Mouse (Mus musculus): Measurements from ENCODE around the gene Kif16b.

DNA sequence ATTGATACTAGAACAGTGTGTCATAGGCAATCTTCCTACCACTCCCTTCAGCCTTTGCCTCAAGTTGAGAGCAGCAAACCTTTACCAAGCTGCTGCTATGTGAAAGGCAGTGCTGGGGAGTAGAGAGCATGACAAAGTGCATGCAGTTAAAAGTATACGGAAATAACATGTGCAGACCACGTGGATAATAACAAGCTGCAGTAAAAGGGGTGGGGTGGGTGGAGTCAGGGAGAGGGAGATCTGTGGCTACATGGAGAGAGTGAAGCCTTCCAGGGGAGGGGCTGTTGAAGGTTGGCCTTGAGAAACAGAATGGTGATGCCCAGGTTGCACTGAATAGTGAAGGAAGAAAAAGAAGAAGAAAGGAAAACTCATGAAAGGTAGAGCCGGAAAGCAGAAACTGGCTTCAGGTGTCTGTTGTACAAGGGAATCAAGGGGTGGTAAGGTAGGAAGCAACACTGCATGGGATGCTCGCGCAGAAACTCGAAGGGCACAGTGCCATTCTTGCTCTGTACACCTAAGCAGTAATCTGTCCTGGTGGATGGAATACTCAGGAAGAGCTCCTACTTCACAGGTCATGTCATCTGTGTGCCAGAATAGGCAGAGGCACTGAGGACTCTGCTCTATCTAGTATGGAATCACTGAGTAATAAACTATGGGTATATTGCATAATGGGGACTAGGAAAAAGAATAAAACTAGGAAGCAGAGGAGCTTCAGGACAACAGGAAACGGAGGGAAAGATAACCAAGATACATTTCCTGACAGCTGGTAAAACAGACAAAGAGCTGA, 176.9 kb downstream of the Kif16b start:
- TF ChIP-seq CTCF (IDR thresholded peaks at IDR 0.05; ENCODE audit: low read depth, low read length) (no peak), POLR2A (IDR thresholded peaks at IDR 0.05; ENCODE audit: borderline replicate concordance, low read depth, low read length) (no peak)

Measured in bone marrow macrophage, adult 2 months (primary cell).